Mouse (Mus musculus): ENCODE measurements around the gene Bmp6.
A peak's percentile ranks its signal among the peaks of the same experiment; 100 is the strongest.

Gene Bmp6

GRCm38 (mm10) chr13:38353420-38354255 is 8.7 kb downstream of the Bmp6 start:
- no peak for DNase-seq (ENCODE audit: low read depth, low spot score)

GRCm38 (mm10) chr13:38354284-38354683 is 9.4 kb downstream of the Bmp6 start:
- no peak for DNase-seq (ENCODE audit: low read depth, low spot score)

- DNase-seq (ENCODE audit: low read depth, low spot score), result no peak
Measured at GRCm38 (mm10) chr13:38359045-38359444, 14.1 kb downstream of the Bmp6 start.

GRCm38 (mm10) chr13:38362751-38363150 is 17.8 kb downstream of the Bmp6 start:
- no peak for DNase-seq (ENCODE audit: low read depth, low spot score)

- DNase-seq (ENCODE audit: low read depth, low spot score), result no peak
Measured at GRCm38 (mm10) chr13:38363869-38364268, 19.0 kb downstream of the Bmp6 start.

- DNase-seq (ENCODE audit: low read depth, low spot score), result no peak
Measured at GRCm38 (mm10) chr13:38369624-38370023, 24.7 kb downstream of the Bmp6 start.

- DNase-seq (ENCODE audit: low read depth, low spot score), result no peak
Measured at GRCm38 (mm10) chr13:38376071-38376470, 31.2 kb downstream of the Bmp6 start.

- DNase-seq (ENCODE audit: low read depth, low spot score), result no peak
Measured at GRCm38 (mm10) chr13:38377355-38377754, 32.4 kb downstream of the Bmp6 start.

GRCm38 (mm10) chr13:38379806-38380205 is 34.9 kb downstream of the Bmp6 start:
- DNase-seq (ENCODE audit: low read depth, low spot score), result no peak

GRCm38 (mm10) chr13:38386035-38386559 is 41.2 kb downstream of the Bmp6 start:
- DNase-seq (ENCODE audit: low read depth, low spot score), result no peak

GRCm38 (mm10) chr13:38387453-38388040 is 42.6 kb downstream of the Bmp6 start:
- no peak for DNase-seq (ENCODE audit: low read depth, low spot score)

GRCm38 (mm10) chr13:38393444-38393843 is 48.5 kb downstream of the Bmp6 start:
- DNase-seq (ENCODE audit: low read depth, low spot score), result no peak

GRCm38 (mm10) chr13:38395026-38395425 is 50.1 kb downstream of the Bmp6 start:
- DNase-seq (ENCODE audit: low read depth, low spot score), result no peak

- no peak for DNase-seq (ENCODE audit: low read depth, low spot score)
Measured at GRCm38 (mm10) chr13:38397007-38397545, 52.2 kb downstream of the Bmp6 start.

GRCm38 (mm10) chr13:38398658-38399057 is 53.8 kb downstream of the Bmp6 start:
- no peak for DNase-seq (ENCODE audit: low read depth, low spot score)

- no peak for DNase-seq (ENCODE audit: low read depth, low spot score)
Measured at GRCm38 (mm10) chr13:38400662-38401061, 55.8 kb downstream of the Bmp6 start.

- DNase-seq (ENCODE audit: low read depth, low spot score), result no peak
Measured at GRCm38 (mm10) chr13:38407611-38408315, 62.9 kb downstream of the Bmp6 start.

GRCm38 (mm10) chr13:38408636-38409035 is 63.7 kb downstream of the Bmp6 start:
- DNase-seq (ENCODE audit: low read depth, low spot score), result no peak

- peak; percentile 78 for DNase-seq (ENCODE audit: low read depth, low spot score)
Measured at GRCm38 (mm10) chr13:38410322-38410865, 65.5 kb downstream of the Bmp6 start.

GRCm38 (mm10) chr13:38419781-38420180 is 74.9 kb downstream of the Bmp6 start:
- DNase-seq (ENCODE audit: low read depth, low spot score), result no peak

- no peak for DNase-seq (ENCODE audit: low read depth, low spot score)
Measured at GRCm38 (mm10) chr13:38422491-38422890, 77.6 kb downstream of the Bmp6 start.

- DNase-seq (ENCODE audit: low read depth, low spot score), result no peak
Measured at GRCm38 (mm10) chr13:38425294-38425693, 80.4 kb downstream of the Bmp6 start.

Measured in telencephalon, adult 2 months (tissue).